1 mouse cellular context compared by ENCODE assay signal in the genomic region with DNA sequence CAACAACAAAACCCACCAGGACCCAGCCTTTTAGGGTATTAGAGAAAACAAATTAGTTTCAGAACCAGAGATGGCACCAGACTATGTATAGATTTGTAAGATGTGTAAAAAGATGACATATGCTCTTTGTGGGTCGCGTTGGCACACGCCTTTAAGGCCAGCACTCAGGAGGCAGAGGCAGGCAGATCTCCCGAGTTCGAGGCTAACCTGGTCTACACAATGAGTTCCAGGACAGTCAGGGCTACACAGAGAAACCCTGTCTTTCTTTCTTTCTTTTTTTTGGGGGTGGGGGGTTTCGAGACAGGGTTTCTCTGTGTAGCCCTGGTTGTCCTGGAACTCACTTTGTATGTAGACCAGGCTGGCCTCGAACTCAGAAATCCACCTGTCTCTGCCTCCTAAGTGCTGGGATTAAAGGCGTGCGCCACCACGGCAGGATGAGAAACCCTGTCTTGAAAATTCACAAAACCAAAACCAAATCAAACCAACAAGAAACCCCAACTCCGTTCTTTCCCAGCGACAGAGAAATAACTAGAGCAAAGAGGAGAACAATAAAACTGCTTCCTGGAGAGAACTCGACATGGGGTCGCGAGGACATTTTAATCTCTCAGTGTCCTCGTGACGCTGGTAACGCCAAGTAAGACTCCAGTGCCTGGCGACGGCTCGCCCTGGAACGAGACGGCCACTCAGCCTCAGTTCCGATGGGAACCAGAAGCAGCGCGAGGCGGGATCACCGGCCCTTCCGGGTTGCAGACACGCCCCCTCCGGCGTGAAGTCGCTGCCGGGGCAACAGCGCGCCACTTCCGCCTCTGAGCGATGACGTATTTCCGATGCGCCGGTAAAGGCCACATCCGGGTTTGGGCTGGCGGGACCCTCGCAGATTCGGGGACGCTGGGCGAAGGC.
TF ChIP-seq lines count a peak whose summit lies in the region.

A gene (plus strand): TSS at position 813 of the 900 bp plus-strand sequence.

TF ChIP-seq in CH12.LX, 34 proteins besides CTCF, POLR2A, EP300 and RAD21 (continued from another document):
- peak; percentile 54; the same call in 1 of the 2 replicates for TF ChIP-seq MEF2A (IDR thresholded peaks at IDR 0.05; ENCODE audit: borderline replicate concordance, low read depth, low read length)
- TF ChIP-seq MYC (IDR thresholded peaks at IDR 0.05; ENCODE audit: low read depth, low read length): no peak
- peak; percentile 35; the same call in 1 of the 2 replicates for TF ChIP-seq MAX (IDR thresholded peaks at IDR 0.05; ENCODE audit: low read length)
- TF ChIP-seq GABPA (IDR thresholded peaks at IDR 0.05; ENCODE audit: insufficient replicate concordance, low read depth, low read length): peak; percentile 88
- no peak; the same call in 1 of the 2 replicates for TF ChIP-seq POLR2AphosphoS2 (IDR thresholded peaks at IDR 0.05; ENCODE audit: low read depth, low read length)
- TF ChIP-seq KAT2A (IDR thresholded peaks at IDR 0.05; ENCODE audit: insufficient replicate concordance, low read length): peak; percentile 88; the same call in 1 of the 2 replicates
- peak; percentile 74 for TF ChIP-seq NELFE (IDR thresholded peaks at IDR 0.05; ENCODE audit: low read depth, low read length)
- peak; percentile 85 for TF ChIP-seq TCF12 (IDR thresholded peaks at IDR 0.05; ENCODE audit: low read depth, low read length)
- TF ChIP-seq ZC3H11A (IDR thresholded peaks at IDR 0.05; ENCODE audit: low read depth, low read length): no peak
- no peak for TF ChIP-seq JUND (conservative IDR thresholded peaks at IDR 0.05; ENCODE audit: low read depth, low read length)
- no peak for TF ChIP-seq BHLHE40 (IDR thresholded peaks at IDR 0.05; ENCODE audit: low read depth, low read length)
- TF ChIP-seq MAZ (IDR thresholded peaks at IDR 0.05; ENCODE audit: low read depth, low read length): no peak
- peak; percentile 99 for TF ChIP-seq SIN3A (IDR thresholded peaks at IDR 0.05; ENCODE audit: low read length)
- TF ChIP-seq MAFK (IDR thresholded peaks at IDR 0.05; ENCODE audit: insufficient replicate concordance, low read length): no peak
- peak; percentile 28; the same call in 1 of the 2 replicates for TF ChIP-seq IRF4 (IDR thresholded peaks at IDR 0.05; ENCODE audit: low read depth, low read length)
- TF ChIP-seq ZKSCAN1 (IDR thresholded peaks at IDR 0.05; ENCODE audit: borderline replicate concordance, low read depth, low read length): no peak
- peak; percentile 97 for TF ChIP-seq HCFC1 (IDR thresholded peaks at IDR 0.05; ENCODE audit: low read depth, low read length)
- no peak for TF ChIP-seq PAX5 (IDR thresholded peaks at IDR 0.05; ENCODE audit: low read length)
- TF ChIP-seq MXI1 (IDR thresholded peaks at IDR 0.05; ENCODE audit: low read depth, low read length): peak; percentile 96
- TF ChIP-seq CHD2 (IDR thresholded peaks at IDR 0.05; ENCODE audit: low read length): peak; percentile 67; the same call in 1 of the 2 replicates
- 0 out of 2 replicates have a peak, but pooled peaks have one; percentile 36 for TF ChIP-seq TBP (conservative IDR thresholded peaks at IDR 0.05; ENCODE audit: low read depth, low read length)
- no peak for TF ChIP-seq ETS1 (conservative IDR thresholded peaks at IDR 0.05; ENCODE audit: low read depth, low read length)
- peak; percentile 29; the same call in 1 of the 2 replicates for TF ChIP-seq NRF1 (IDR thresholded peaks at IDR 0.05; ENCODE audit: low read depth, low read length)
